Mouse (Mus musculus) limb, embryonic 15.5 days (tissue): ENCODE measurements around the gene Zbed3. TPM values are rescaled to one million over a fixed set of nuclear protein-coding genes. Genes with fewer than 3 reads are reported as not detected.

Experiments used
- ATAC-seq: fragments of 200-750 bp; cut with Nextera tagmentation; 2 replicates; pipeline ENCODE4 v1.8.0; 2017; ENCODE audit warnings: low read depth, moderate TSS enrichment; ENCODE audit not compliant: insufficient number of reproducible peaks, low FRiP score, low TSS enrichment
- H3K27ac ChIP-seq: fragments of 300-500 bp; sonication (generic); 2 replicates; pipeline ENCODE4 v1.5.1; 2015; ENCODE audit warnings: moderate library complexity, mild to moderate bottlenecking, inconsistent platforms
- H3K27me3 ChIP-seq: fragments of 300-500 bp; sonication (generic); 2 replicates; pipeline ENCODE4 v1.6.1; 2015; ENCODE audit warnings: inconsistent platforms
- H3K36me3 ChIP-seq: fragments of 300-500 bp; sonication (generic); 2 replicates; pipeline ENCODE4 v1.6.1; 2015; ENCODE audit warnings: inconsistent platforms
- H3K4me1 ChIP-seq: fragments of 300-500 bp; sonication (generic); 2 replicates; pipeline ENCODE4 v1.6.1; 2015; ENCODE audit warnings: inconsistent platforms
- H3K4me2 ChIP-seq: fragments of 300-500 bp; sonication (generic); 2 replicates; pipeline ENCODE4 v1.6.1; 2015; ENCODE audit warnings: mild to moderate bottlenecking, inconsistent platforms
- H3K4me3 ChIP-seq: fragments of 300-500 bp; sonication (generic); 2 replicates; pipeline ENCODE4 v1.5.1; 2015; ENCODE audit warnings: mild to moderate bottlenecking, inconsistent platforms
- H3K9ac ChIP-seq: fragments of 300-500 bp; sonication (generic); 2 replicates; pipeline ENCODE4 v1.6.1; 2015; ENCODE audit warnings: inconsistent platforms
- H3K9me3 ChIP-seq: fragments of 300-500 bp; sonication (generic); 2 replicates; pipeline ENCODE4 v1.6.1; 2016; ENCODE audit warnings: inconsistent platforms
- WGBS: fragments of 180-500 bp; shearing (Covaris S2); methylation state at CpG from one replicate; pipeline ENCODE4 v1.1.7; 2015; 5-methylcytosine and 5-hydroxymethylcytosine counted together
- polyA plus RNA-seq: library from polyadenylated mRNA; unstranded; fragments of >200 nt; fragmentation: Nextera tagmentation; extraction: Ambion mirVana; gene quantifications from 2 replicates; pipeline ENCODE4 v1.2.1, GENCODE M21; 2015

Zbed3 gene
- 58.9 and 59.9 TPM in 2 replicates for polyA plus RNA-seq

DNA sequence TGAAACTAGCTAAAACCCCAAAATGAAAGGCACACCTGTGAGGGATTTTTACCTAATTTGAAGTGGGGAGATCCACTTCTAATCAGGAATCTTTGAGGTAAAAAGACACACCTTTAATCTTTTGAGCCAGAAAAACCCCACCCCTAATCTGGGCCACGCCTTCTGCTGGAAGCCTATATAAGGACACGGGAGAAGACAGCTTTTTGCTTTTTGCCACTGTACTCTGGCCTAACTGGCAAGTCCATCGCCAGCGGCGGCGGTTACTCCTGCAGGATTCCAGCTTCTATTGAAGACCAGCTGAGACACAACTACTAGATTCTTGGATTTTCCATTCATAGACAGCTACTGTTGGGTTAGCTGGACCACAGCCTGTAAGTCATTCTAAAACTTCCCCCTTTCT, at the start of gene Zbed3:
Gene Zbed3, plus strand, starts transcription at position 213 of the 400 bp plus-strand sequence.
- H3K27me3 ChIP-seq = no peaks in the 10 kb centered on the region
- peaks cover 20% of the 10 kb centered on the region for H3K4me1 ChIP-seq
- 90% methylated on average over 6 of the region's 6 CpGs for WGBS
- no peaks in the 10 kb centered on the region for H3K36me3 ChIP-seq
- H3K4me2 ChIP-seq = peak within 1 kb of the TSS; percentile 87
- peak within 1 kb of the TSS; percentile 99 for H3K27ac ChIP-seq
- H3K9ac ChIP-seq = peak within 1 kb of the TSS; percentile 95
- H3K4me3 ChIP-seq = peak within 1 kb of the TSS; percentile 81
- no peaks in the 10 kb centered on the region for H3K9me3 ChIP-seq
- no peak for ATAC-seq

DNA sequence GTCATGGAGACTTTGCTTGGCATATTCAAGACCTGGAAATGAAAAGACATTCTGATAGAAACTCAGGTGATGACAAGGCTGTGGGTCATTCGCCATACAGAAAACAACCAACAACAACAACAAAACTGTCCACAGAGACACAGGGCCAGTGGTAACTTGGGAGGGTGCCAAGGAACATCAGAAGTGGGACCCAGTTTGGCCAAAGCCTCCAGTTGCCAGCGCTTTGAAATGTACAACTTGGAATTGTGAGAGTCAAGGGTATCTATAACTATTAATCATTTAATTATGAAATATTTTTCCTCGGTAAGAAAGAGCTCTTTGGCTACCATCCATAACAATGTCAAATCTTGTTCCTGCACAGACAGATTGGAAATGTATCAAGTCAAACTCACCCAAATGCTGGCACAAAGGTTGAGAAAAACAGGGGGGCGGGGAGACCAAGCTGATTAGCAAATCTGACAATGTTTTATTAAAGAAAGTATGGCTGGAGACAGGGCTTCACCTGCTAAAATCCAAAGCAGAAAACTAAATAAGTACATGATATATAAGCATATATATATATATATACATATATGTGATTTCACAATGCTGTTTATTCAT, 44.9 kb upstream of the Zbed3 start:
- Histone ChIP-seq H3K4me1 (0 out of 2 replicates have a peak, but pooled peaks cover 3% of the 10 kb centered on the region), H3K27ac (no peak overlapping the region), H3K4me3 (no peak overlapping the region), H3K36me3 (no peaks in the 10 kb centered on the region), H3K9me3 (no peaks in the 10 kb centered on the region), H3K9ac (no peak overlapping the region), H3K4me2 (no peak overlapping the region), H3K27me3 (no peaks in the 10 kb centered on the region)
- ATAC-seq = no peak
- 80% methylated on average over 4 of the region's 4 CpGs for WGBS

DNA sequence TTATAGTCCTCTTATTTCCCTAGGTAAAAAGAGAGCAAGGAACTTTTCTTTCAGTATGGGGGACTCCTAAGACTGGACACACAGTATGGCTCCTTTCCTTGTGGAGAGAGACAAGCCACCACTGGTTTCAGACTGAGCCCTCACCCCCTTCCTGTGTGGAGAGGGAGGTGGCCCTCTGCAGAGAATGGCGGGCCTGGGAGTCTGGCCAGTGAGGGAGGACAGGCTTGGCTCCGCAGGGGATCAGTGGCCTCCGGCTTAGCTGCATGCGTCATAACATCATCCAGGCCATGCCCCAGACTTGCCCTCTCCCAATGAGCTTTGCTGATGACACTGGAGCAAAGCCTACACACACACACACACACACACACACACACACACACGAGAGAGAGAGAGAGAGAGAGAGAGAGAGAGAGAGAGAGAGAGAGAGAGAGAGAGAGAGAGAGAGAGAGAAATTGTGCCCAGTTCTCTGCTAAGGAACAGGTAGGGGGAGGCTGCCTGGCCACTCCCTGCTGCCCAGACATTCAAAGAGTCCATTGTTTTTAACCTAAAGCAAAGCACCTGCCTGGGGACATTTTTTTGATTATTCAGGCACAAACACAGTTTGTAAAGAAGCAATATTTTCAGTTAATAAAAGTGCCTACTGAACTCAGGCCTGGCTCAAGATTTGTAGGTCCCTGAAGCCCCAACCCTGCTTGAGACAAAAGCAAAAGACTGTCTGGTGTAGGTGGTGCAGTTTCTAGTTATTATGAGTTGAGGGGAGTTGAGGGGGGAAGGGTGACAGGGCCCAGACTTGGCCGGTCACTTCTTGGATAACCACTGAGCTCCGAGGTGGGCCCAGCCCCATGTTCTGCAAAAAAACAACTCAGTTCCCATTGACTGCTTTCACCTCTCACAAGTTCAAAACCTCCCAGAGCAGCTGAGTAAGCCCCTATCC, 41.4 kb upstream of the Zbed3 start:
- Histone ChIP-seq H3K4me2 (no peak overlapping the region), H3K36me3 (no peaks in the 10 kb centered on the region), H3K27ac (no peak overlapping the region), H3K4me3 (no peak overlapping the region), H3K9me3 (no peaks in the 10 kb centered on the region), H3K4me1 (0 out of 2 replicates have a peak, but pooled peaks cover 3% of the 10 kb centered on the region), H3K27me3 (no peaks in the 10 kb centered on the region), H3K9ac (no peak overlapping the region)
- ATAC-seq = no peak
- WGBS = 29% methylated on average over 6 of the region's 7 CpGs

DNA sequence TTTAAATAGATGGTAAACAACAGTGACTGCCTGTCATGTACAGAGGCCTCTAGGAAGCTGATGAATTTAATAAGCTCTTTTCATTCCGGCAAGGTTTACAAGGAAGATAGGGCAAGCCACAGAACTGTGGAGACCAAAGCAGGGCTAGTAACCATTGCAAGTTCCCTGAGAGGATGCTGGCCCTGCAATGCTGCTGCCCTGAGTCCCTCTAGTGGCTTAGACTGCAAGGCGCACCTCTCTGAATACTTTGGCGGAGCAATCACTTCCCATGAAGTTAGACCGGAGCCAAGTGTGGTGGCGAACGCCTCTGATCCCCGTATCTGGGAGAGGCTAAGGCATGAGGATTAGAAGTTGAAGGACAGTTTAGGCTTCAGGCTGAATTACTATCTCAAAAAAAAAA, 36.4 kb upstream of the Zbed3 start:
- no peak overlapping the region for H3K4me2 ChIP-seq
- no peaks in the 10 kb centered on the region for H3K27me3 ChIP-seq
- H3K4me1 ChIP-seq = 0 out of 2 replicates have a peak, but pooled peaks cover 3% of the 10 kb centered on the region
- no peaks in the 10 kb centered on the region for H3K36me3 ChIP-seq
- WGBS = 2% methylated on average over 7 of the region's 7 CpGs
- no peaks in the 10 kb centered on the region for H3K9me3 ChIP-seq
- ATAC-seq = no peak
- H3K4me3 ChIP-seq = no peak overlapping the region
- H3K27ac ChIP-seq = no peak overlapping the region
- H3K9ac ChIP-seq = no peak overlapping the region

DNA sequence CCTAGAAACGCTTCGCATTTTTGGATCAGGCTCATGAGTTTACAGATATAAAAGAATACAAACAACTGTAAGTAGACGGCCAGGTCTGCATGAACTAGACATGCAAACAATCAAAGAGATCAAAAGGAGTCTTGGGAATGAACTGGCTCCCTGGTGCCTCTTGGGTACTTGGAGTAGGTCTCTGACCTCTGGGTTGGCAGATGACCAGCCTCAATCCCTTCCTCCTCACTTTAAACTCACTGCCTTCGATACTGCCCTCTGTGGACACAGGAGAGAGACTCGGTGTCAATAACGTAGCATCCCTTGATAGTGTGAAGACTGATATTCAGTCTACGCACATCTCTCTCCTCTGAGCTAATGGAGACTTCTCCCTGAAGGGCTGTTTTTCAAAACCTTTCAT, 35.4 kb upstream of the Zbed3 start:
- ATAC-seq = no peak
- Histone ChIP-seq H3K9ac (no peak overlapping the region), H3K27ac (no peak overlapping the region), H3K36me3 (no peaks in the 10 kb centered on the region), H3K9me3 (no peaks in the 10 kb centered on the region), H3K4me2 (no peak overlapping the region), H3K27me3 (no peaks in the 10 kb centered on the region), H3K4me3 (no peak overlapping the region), H3K4me1 (no peaks in the 10 kb centered on the region)
- 78% methylated on average over 7 of the region's 7 CpGs for WGBS

DNA sequence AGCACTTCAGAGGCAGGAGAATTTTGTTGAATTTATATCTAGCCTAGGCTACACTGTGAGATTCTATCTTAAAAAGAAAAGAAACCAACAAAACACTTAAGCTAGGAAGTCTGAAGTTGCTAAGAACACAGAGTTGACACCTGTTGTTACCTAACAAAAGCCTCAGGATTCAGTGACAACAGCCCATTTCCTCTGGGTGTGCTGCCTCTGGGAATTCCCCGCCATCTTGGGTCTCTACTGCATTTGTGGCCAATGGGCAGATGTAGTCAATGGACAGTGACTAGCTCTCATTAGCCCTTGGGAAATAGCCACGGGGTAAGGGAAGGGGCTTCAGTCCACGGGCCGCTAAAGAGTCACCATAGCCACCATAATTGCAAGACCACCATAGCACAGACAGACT, 31.4 kb upstream of the Zbed3 start:
- Histone ChIP-seq H3K27ac (no peak overlapping the region), H3K9me3 (no peaks in the 10 kb centered on the region)

DNA sequence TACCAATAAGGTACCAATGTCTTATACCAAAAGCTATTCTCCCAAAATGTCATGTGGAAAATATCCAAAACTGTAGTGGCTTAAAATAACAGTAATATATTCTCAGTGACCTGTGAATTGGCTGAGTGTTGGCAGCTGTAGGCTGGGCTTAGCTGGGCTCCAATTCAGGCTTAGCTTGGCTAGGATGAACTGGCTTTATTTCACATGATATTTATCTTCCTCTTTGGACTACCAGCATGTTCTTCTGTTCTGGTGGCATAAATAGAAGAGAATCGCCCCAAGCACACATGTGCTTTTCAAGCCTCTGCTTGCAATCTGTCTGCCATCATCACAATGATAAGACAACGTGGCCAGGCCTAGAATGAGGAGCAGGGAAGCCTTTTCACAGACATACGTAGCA, 23.5 kb upstream of the Zbed3 start:
- H3K27me3 ChIP-seq = no peaks in the 10 kb centered on the region
- ATAC-seq = no peak
- no peak overlapping the region for H3K4me3 ChIP-seq
- H3K27ac ChIP-seq = no peak overlapping the region
- H3K4me1 ChIP-seq = no peaks in the 10 kb centered on the region
- no peak overlapping the region for H3K4me2 ChIP-seq
- no peaks in the 10 kb centered on the region for H3K36me3 ChIP-seq
- WGBS = 55% methylated on average over 3 of the region's 3 CpGs
- no peak overlapping the region for H3K9ac ChIP-seq
- no peaks in the 10 kb centered on the region for H3K9me3 ChIP-seq

More for the DNA sequence above, 31.4 kb upstream of the Zbed3 start:
- H3K4me2 ChIP-seq = no peak overlapping the region
- no peaks in the 10 kb centered on the region for H3K4me1 ChIP-seq
- H3K36me3 ChIP-seq = no peaks in the 10 kb centered on the region
- no peak overlapping the region for H3K9ac ChIP-seq
- H3K4me3 ChIP-seq = no peak overlapping the region
- no peak for ATAC-seq
- no peaks in the 10 kb centered on the region for H3K27me3 ChIP-seq
- WGBS = 78% methylated on average over 4 of the region's 4 CpGs

DNA sequence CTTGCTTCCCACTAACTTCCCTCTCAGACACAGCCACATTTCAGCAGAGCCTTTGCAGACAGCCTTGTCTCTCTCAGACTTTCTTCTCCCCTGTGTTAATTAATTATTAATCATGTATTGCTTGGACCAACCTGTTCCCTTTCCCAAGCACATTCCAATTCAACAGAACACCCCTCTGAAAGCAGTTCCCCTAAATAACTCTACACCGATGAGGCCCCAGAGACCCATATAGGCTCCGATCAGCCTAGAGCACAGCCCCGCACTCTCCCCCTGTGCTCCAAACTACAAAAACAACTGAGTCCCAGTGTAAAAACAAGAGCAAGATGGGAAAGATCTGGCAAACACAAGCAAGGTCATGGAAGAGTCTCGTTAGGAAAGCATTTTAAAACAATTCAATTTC, 16.8 kb upstream of the Zbed3 start:
- Histone ChIP-seq H3K27me3 (no peaks in the 10 kb centered on the region), H3K27ac (no peak overlapping the region), H3K36me3 (no peaks in the 10 kb centered on the region), H3K4me3 (no peak overlapping the region), H3K9ac (no peak overlapping the region), H3K4me1 (no peaks in the 10 kb centered on the region), H3K4me2 (0 out of 2 replicates have a peak overlapping the region, but pooled peaks have one; percentile 2), H3K9me3 (no peaks in the 10 kb centered on the region)
- 46% methylated on average over 4 of the region's 4 CpGs for WGBS
- no peak for ATAC-seq

DNA sequence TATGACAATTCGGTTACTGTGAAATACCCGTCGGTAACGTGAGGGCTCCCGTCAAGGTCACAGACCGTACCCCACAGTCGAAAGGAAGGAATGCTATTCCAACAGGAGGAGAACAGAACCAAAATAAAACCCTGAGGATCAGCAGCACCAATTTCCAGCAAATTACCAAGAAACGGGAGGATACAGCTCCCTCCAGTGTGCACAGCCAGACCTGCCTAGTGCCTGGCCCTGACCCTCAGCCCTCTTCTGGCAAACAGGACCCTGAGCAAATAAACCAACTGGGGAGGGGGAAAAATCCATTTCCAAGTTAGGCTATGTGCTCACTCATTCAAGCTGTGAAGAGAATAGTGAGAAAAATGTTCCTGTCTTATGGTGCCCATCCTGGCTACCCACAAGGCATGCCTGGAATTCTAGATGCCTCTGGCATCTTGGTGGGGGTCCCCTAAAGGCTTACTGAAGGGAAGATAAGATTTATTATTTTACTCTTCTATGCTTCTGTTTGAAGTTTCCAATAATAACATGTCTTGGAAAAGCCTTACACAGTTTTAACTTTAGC, 16.2 kb upstream of the Zbed3 start:
- 0 out of 2 replicates have a peak overlapping the region, but pooled peaks have one; percentile 2 for H3K4me2 ChIP-seq
- ATAC-seq = no peak
- 53% methylated on average over 8 of the region's 8 CpGs for WGBS
- no peak overlapping the region for H3K27ac ChIP-seq
- no peak overlapping the region for H3K9ac ChIP-seq
- H3K9me3 ChIP-seq = no peaks in the 10 kb centered on the region
- no peaks in the 10 kb centered on the region for H3K27me3 ChIP-seq
- H3K4me3 ChIP-seq = no peak overlapping the region
- H3K36me3 ChIP-seq = no peaks in the 10 kb centered on the region
- no peaks in the 10 kb centered on the region for H3K4me1 ChIP-seq

DNA sequence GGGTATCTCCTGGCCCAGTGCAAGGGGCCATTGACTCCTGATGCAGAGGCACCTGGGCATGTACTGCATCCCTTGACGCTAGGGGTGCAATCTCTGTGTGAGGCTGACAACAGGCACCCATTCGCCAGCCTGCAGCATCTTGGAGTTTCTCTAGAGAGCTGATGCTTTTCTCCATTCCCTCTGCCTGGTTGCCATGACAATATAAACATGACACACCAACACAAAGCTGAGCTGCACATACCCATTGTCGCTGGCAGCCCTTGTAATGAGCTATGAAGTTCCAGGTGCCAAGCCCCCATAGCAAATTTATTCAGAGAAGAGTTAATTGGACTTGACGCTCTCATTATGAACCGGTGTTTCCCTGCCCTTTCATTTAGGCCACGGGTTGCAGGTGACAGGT, 11.4 kb upstream of the Zbed3 start:
- Histone ChIP-seq H3K27me3 (no peaks in the 10 kb centered on the region), H3K4me2 (no peak overlapping the region), H3K36me3 (no peaks in the 10 kb centered on the region), H3K4me1 (0 out of 2 replicates have a peak, but pooled peaks cover 2% of the 10 kb centered on the region), H3K4me3 (no peak overlapping the region), H3K27ac (no peak overlapping the region), H3K9ac (no peak overlapping the region), H3K9me3 (no peaks in the 10 kb centered on the region)
- 83% methylated on average over 6 of the region's 6 CpGs for WGBS
- no peak for ATAC-seq

DNA sequence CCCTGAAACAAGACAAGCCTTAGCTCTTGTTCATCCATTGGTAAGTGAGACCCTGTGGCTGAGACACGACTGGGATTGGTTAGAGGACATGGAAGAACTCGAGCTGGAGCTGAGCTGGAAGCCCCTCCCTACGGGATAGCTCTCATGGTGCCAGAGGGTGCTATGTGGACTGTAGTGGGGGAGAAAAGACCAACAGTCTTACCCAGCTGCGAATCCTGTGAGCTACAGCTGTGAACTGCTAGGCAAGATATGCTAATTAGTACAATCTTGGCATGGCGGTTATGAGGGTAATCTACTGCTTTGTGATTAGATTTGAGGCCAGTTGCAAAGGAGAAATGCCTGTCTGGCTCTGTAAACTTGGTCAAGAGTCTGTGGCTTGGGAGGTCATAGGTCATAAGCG, 4.3 kb upstream of the Zbed3 start:
- H3K4me3 ChIP-seq = no peak overlapping the region
- H3K27ac ChIP-seq = no peak overlapping the region
- H3K27me3 ChIP-seq = no peaks in the 10 kb centered on the region
- no peaks in the 10 kb centered on the region for H3K9me3 ChIP-seq
- H3K4me2 ChIP-seq = no peak overlapping the region
- 0 out of 2 replicates have a peak, but pooled peaks cover 2% of the 10 kb centered on the region for H3K4me1 ChIP-seq
- ATAC-seq = no peak
- WGBS = 64% methylated on average over 6 of the region's 6 CpGs
- H3K36me3 ChIP-seq = no peaks in the 10 kb centered on the region
- H3K9ac ChIP-seq = no peak overlapping the region

DNA sequence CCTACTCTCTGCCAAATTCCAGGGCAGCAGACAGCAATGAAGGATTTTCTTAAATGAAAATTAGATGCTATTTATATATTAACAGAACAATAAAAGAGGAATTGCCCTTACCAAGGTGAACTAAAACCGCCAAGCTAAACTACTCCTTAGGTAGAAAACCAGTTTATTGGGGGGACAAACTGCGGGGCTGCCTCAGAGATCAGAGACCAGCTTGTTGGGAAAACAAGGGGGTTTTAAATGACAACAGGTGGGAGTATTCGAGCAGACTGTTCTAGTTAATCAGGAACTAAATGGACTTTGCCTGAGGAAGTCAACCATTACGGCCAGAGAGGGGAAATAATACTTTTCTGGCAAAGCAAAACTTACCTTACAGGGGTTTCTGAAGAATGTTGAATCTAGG, 3.0 kb upstream of the Zbed3 start:
- H3K9ac ChIP-seq = no peak overlapping the region
- WGBS = 14% methylated on average over 4 of the region's 4 CpGs
- H3K4me1 ChIP-seq = 0 out of 2 replicates have a peak, but pooled peaks cover 2% of the 10 kb centered on the region
- no peak overlapping the region for H3K4me2 ChIP-seq
- H3K27ac ChIP-seq = no peak overlapping the region
- no peaks in the 10 kb centered on the region for H3K36me3 ChIP-seq
- no peaks in the 10 kb centered on the region for H3K9me3 ChIP-seq
- no peaks in the 10 kb centered on the region for H3K27me3 ChIP-seq
- no peak for ATAC-seq
- H3K4me3 ChIP-seq = no peak overlapping the region
